Mouse (Mus musculus): ENCODE data around the gene Lrrc59.
"Not testable (repeated sequence)": the region's sequence is repeated elsewhere in the genome, so short reads cannot be mapped to it uniquely, and the experiment has no call there.

The Lrrc59 gene

DNA sequence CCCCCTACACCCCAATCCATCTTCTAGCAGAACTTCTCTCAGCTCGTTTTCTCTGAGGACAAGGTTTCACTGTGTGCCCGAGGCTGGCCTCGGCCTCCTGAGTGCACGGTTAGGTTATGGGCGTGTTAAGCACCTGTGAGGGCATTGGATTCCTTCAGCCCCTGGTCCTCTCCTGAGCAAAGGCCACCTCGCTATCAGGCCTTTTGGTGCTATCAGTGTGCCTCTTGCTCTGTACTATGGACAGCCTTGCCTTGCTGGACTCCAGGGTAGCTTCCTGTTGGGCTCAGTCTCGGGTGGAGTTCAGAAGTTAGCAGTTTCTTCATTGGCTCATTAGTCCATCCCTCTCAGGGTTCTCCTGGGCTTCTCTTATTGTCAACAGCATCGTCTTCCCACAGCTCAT lies 3.4 kb downstream of the Lrrc59 start:
- DNase-seq, result no peak

DNA sequence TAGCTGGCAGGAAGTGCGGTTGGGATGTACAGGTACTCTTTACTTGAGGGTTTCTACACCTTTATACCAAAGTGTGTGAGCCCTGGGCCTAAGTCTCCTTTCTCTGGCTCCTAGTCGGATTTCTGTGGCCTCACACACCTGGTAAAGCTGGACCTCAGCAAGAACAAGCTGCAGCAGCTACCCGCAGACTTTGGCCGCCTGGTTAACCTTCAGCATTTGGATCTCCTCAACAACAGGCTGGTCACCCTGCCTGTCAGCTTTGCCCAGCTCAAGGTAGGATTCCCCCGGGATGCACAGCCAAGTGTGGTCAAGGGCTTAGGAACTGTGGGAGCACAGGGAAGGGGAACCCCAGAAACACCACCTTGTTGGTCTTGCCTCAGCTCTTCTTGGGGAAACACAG lies 4.9 kb downstream of the Lrrc59 start:
- peak; percentile 83 for DNase-seq

DNA sequence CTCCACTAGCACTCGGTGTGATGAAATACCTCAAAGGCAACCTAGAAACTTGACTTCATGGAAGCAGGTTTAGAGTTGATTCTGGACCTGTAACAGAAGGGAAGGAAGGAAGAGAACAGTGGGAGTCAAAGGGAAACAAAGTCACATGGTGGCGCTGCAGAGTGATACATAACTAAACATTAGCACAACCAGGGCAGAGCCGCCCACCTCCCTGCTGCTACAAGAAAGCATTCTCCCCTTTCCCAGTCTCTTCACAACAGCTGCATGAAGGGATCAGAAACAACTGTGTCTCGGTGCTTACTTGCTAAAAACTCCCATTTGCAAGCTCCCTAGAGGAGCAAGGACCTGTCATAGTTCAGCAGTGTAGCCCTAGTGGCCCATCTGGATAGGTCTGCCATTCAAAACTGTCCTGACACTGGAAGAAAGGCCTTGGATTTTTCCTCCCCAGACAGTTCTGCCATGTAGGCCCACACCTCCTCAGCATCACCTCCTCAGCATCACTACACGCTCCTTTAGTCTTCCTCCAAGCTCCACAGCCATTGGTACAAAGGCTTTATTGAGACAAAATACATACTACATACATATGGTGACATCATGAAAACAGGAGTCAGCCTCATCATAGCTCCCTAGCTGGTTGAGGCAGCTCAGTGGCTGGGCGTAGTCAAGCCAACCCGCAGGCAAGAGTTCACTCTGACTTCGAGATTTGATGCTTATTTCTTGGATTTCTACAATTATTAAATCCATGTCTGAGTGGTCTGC lies 15.1 kb downstream of the Lrrc59 start:
- no peak for DNase-seq

DNA sequence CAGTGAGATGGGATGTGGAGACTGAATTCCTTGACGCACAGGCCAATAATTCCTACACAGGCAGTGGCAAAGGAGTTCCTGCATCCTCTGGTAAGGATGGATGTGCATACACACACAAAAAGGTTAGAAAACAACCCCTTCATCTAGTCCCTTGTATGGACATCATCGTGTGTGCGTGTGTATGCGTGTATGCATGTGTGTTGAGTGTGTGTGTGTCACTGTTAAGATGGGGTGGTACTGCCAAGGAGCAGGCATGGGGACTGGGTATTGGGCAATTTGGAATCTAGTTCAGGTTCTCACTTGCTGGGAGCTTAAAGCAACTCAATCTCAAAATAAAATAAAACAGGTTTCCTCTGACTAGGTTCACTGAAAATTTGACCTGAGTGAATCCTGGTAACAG lies 16.9 kb downstream of the Lrrc59 start:
- DNase-seq, result no peak

DNA sequence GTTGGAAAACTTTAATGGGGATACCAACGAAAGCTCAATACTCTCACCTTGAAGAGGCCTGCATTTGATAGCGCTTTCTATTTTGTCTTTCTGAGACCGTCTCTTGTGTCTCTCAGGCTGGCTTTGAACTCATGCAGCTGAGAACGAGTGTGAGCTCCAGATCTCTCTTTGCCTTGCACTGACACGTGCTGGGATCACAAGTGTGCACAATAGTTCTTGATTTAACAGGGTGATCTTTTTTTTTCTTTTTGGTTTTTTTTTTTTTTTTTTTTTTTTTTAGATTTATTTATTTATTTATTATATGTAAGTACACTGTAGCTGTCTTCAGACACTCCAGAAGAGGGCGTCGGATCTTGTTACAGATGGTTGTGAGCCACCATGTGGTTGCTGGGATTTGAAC lies 21.7 kb downstream of the Lrrc59 start:
- DNase-seq, result not testable (repeated sequence)

DNA sequence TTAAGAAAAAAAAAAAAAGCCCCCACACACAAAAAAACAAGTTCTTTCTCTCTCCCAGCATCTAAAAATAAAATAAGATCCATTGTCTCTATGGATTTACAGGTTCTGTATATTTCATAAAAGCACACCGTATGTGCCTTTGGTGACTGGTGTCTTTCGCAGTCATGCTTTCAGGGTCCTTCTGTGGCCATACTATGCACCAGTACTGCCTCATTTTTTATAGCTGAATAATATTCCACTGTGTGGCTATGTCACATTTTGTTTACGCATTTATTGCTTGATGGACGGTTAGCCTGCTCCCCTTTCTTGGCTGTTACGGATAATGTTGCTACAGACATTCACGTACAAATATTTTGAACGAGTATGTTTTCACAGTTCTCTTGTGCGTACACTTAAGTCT lies 23.4 kb downstream of the Lrrc59 start:
- no peak for DNase-seq

DNA sequence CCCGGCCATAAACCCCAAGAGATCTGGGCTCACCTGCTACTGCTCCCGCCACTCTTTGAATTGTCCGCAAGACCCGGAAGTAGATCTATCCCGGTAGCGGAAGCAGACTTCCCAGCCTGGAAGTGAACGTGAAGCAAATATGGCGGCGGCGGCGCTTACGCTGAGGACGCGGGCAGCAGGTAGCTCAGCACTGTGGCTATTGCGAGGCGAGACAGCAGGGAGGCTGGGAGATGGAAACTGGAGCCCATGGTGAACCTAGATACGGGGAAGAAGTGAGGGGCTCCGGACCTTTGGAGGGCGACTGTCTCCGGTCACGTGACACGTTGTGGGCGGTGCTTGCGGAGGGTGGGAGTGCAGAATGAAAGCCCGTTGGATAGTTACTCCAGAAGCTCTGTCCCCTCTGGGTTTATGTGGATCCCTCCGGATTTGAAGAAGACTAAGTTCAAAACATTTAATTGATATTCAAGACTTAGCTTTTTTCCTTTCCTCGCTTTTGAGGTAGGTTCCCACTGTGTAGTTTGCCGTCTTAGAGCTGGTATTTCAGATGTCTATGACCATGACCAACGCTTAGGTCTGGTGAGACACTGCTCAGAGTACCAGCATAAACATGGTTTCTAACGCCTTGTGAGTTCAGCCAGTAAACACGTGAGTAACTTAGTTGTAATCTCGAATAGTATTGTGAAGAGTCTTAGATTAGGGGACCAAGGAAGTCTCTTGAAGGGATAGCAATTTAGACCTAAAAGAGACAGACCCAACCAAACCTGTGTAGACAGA lies 24.3 kb downstream of the Lrrc59 start, which contains the start of the genes Mrpl27 and Eme1:
Gene Mrpl27, plus strand, starts transcription at position 105 of the 774 bp plus-strand sequence.
Gene Eme1, minus strand, starts transcription at position 302 of the 774 bp plus-strand sequence.
- DNase-seq, result peak; percentile 91

DNA sequence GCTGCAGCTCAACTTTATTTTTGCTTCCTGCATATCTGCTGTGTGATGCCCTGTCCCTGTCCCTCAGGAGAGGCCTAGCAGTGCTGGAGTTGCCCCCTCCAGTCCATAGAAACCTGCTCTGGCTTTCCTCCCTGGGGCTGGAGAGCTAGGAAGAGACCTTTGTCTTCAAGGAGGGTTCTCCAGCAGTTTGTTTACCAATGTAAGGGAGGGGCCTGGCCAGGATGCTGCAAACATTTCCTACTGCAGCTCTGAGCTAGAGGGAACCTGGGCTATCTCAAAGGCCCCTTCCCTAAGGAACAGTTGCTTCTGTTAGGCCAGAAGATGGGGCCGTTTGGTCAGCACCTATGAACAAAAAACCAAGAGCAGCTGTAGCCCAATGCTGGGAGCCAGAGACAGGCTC lies 31.8 kb downstream of the Lrrc59 start:
- no peak for DNase-seq

DNA sequence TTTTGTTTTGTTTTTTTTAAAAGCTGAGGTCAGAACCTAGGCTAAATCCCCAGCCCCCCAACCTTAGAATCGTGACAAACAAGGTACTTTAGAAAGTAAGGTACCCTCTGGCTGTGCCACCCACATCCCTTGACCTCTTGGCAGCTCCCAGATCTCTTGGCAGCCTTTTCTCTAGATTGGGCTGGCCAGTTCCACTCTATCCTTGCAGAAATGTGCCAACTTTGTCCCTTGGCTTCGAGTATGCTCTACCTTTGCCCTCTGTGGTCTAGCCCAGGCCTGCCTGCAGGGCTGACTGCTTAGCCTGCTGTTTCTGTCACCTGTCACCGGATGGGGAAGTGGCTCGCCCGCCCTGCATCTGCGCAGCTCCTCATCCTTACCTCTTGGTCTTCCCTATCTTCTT lies 35.7 kb downstream of the Lrrc59 start:
- peak; percentile 80 for DNase-seq

DNA sequence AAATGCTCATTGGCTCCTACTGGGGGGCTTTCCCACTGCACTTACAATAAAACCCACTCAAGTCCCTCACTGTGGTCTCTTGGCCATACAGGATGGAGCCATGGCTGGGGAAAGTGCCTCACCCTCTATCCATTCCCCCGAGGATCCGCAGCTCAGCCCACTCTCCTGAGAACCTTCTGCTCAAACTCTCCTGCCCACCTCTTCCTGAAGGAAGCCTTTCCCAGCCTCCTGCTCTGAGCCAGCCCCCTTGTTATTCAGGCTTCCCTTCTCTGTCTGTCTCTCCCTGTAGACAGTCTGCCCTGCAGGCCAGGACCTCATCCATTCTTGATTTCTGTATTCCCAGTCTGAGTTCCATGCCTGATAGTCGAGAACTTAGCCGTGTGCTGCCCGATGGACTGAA lies 45.4 kb downstream of the Lrrc59 start:
- DNase-seq, result no peak

DNA sequence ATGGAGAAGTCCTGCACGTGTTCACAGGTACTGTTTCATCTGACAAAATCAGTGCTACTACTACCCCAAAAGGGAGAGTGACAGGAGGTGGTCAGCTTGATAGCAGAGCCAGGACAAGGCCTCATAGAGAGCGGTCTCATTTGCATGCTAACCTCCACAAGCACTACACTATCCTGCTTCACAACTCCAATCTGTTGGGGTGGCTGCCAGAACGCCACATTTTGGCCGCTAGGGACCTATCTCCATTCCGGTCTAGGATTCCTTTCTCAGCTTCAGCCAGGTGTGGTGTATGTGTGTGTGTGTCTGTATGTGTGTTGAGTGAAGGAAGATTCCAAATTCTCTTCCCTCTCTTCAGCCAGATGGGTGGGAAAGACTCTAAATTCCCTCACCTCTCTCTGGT lies 45.9 kb downstream of the Lrrc59 start:
- DNase-seq, result no peak

DNA sequence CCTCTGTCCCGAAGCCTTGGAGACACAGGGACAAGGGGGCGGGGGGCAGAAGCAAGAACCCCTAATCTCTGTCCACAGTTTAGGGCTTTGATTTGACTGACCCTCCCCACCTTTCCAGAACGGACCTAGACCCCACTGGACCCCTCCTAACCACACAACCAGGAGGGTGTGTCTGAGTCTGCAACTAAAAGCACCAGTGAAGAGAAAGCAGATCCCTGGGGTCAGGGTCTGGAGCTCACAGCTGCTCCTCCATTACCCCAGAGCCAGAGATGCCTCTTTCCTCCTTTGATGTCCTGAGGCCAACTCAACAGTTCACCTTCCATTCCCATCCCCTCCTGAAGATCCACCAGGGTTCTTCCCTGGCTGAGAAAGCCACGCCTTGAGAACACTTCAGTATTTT lies 46.7 kb downstream of the Lrrc59 start:
- DNase-seq, result no peak

DNA sequence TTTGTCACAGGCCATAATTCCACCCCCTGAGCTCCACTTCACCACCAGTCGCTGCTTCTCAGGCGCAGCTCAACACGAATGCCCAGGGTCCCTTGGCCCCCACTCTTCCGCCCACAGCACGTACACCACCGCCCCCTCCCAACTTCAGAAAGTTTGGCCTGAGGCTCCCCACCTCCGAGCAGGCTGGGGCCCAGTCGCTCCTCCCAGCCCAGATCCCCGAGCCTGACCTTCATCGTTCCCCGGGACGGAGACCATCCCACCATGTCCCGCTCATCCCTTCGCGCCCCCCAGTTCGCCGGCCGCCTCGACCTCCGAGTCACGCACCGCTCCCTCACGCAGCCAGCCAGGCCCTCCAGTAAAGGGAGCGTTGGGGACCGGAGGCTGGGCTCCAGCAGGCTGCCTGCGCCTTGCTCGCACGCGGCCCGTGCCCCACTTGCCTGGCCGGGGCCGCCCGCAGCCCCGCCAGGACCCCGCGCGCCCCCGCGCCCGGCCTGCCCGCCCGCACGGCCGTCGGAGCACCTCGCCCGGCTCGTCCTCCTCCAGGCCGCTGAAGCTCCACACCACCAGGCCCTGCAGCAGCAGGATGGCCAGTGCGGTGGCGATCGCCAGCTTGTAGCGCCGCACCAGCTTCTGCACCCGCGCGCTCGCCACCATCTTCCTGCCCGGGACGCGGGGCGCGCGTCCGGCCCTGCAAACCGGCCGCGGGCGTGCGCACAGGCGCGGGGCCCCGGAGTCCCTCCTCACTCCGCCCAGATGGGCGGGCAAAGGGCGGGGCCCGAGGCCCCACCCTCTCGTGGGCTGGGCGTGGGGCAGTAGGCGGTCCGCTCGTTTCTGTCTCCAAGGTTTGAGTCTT lies 47.4 kb downstream of the Lrrc59 start, which contains the start of gene Xylt2:
Gene Xylt2, minus strand, starts transcription at position 762 of the 853 bp plus-strand sequence.
- DNase-seq, result peak; percentile 93

DNA sequence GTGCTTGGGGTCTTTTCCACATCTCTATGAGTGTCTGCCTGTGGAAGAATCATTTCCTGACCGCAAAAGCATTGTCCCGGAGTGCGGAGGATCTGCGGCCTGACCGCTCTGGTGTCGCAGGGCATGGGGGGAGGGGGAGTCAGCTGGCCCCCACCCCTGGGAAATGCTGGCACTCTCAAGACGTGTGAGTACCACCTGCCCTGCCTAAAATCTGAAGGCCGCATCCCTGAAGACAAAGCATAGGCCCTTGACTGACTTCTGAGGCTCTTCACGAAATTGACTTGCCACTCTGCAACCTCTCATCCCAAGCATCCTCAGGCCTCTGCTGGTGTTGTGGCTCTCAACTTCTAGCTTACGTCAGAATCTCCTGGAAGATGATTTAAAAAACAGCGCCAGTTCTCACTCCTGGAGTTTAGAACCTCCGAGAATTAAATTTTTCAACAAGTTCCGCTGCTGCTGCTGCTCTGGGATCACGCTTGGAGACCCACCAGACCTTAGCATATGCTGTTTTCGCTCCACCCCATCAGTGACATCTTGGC lies 48.1 kb downstream of the Lrrc59 start:
- DNase-seq, result no peak

DNA sequence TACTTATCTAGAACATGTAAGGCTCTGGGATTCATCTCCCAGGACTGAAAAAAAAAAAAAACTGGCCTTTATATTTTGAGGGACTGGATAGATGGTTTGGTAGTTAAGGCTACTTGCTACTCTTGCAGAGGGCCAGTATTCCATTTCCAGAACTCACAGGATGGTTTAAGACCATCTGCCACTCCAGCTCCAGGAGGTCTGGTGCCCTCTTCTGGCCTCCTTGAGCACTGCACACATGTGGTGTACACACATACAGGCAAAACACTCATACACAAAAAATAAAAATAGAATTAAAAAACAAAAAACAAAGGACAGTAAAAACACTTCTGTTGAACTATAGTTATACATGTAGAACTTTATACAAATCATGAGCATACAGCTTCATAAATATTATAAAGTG lies 51.1 kb downstream of the Lrrc59 start:
- DNase-seq, result no peak

DNA sequence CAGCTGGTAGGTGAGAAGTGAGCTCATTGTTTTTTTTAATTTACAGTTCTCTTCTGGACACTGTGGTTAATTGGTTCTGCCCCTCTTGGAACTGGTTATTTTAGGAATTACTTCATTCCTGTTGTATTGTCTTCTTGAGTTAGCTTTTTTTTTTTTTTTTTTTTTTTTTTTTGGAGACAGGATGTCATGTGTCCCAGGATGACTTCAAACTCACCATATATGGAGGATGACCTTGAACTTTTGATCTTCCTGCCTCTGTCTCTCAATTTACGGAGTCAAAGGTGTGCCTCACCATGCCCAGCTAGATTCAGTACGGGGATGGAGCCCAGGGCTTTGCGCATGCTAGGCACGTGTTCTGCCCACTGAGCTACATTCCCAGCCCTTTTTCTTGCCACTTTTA lies 52.1 kb downstream of the Lrrc59 start:
- DNase-seq, result no peak

DNA sequence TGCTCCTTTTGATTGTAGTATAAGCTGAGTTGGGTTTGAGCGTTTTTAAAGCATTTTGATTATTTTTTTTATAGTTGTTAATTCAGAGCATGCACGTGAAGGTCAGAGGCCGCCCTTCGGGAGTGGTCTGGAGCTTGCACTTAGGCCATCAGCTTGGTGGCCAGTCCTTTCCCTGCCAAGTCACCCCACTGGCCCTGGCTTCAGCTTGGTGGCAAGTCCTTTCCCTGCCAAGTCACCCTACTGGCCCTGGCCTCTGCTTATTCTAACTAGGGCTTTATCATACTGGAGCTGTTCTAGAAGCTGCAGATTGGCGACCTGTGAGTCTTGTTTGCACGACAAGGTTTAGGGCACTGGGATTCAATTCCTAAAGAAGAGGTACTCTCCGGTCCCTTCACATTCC lies 52.9 kb downstream of the Lrrc59 start:
- no peak for DNase-seq

DNA sequence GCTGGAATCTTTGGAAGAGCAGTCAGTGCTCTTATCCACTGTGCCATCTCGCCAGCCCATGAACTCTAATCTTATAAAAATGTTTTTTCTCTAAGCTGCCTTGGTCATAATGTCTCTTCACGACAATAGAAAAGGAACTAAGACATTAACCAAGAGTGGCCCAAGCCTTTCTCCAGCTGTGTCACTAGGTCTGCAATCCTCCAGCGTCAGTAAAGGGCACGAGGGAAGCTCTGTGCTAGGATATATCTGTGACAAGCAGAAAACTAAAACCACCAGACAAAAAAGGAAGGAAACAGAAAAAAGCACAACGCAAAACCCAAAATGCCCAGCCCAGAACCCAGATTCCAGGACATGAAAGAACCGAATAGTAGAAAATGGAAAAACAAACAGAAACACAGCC lies 57.6 kb downstream of the Lrrc59 start:
- no peak for DNase-seq

DNA sequence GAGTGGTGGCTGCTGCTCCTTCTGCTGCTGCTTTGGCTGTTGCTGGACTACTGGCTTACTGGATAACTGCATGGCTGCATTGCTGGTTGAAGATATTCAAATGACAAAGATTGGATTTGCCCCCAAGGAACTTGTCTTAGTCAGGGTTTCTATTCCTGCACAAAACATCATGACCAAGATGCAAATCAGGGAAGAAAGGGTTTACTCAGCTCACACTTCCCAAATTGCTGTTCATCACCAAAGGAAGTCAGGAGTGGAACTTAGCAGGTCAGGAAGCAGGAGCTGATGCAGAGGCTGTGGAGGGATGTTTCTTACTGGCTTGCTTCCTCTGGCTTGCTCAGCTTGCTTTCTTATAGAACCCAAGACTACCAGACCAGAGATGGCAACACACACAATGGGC lies 62.9 kb downstream of the Lrrc59 start:
- DNase-seq, result not testable (repeated sequence)

All from kidney, adult 9 months (tissue).